Mouse (Mus musculus) stomach, postnatal 0 days (tissue): ENCODE results near the gene Selenbp1. TPM values are rescaled to one million over a fixed set of nuclear protein-coding genes. Genes with fewer than 3 reads are reported as not detected.
A peak's percentile ranks its signal among the peaks of the same experiment; 100 is the strongest.
"Not testable (repeated sequence)": the region's sequence is repeated elsewhere in the genome, so short reads cannot be mapped to it uniquely, and the experiment has no call there.

Source experiments
- ATAC-seq: fragments of 200-750 bp; cut with Nextera tagmentation; 2 replicates; pipeline ENCODE4 v1.8.0; 2017; ENCODE audit not compliant: low FRiP score, low TSS enrichment
- DNase-seq: peaks from one replicate; pipeline ENCODE4 v3.0.0-alpha.2; 2016; ENCODE audit warnings: low spot score
- H3K27ac ChIP-seq: fragments of 300-500 bp; sonication (generic); replicated peaks from 2 replicates; pipeline ENCODE4 v1.5.1; 2014; ENCODE audit warnings: mild to moderate bottlenecking, control low read depth
- H3K27me3 ChIP-seq: fragments of 300-500 bp; sonication (generic); 2 replicates; pipeline ENCODE4 v1.6.1; 2014; ENCODE audit warnings: low read length; ENCODE audit not compliant: control insufficient read depth, insufficient read depth
- H3K36me3 ChIP-seq: fragments of 300-500 bp; sonication (generic); 2 replicates; pipeline ENCODE4 v1.6.1; 2014; ENCODE audit warnings: low read length, mixed read lengths; ENCODE audit not compliant: control insufficient read depth, insufficient read depth
- H3K4me1 ChIP-seq: fragments of 300-500 bp; sonication (generic); replicated peaks from 2 replicates; pipeline ENCODE4 v1.6.1; 2014; ENCODE audit warnings: antibody characterized with exemption; ENCODE audit not compliant: control insufficient read depth, insufficient read depth
- H3K4me2 ChIP-seq: fragments of 300-500 bp; sonication (generic); replicated peaks from 2 replicates; pipeline ENCODE4 v1.6.1; 2014; ENCODE audit warnings: low read depth, mild to moderate bottlenecking, control low read depth, moderate library complexity
- H3K4me3 ChIP-seq: fragments of 300-500 bp; sonication (generic); 2 replicates; pipeline ENCODE4 v1.5.1; 2014; ENCODE audit warnings: low read depth, low read length, control low read depth
- H3K9ac ChIP-seq: fragments of 300-500 bp; sonication (generic); 2 replicates; pipeline ENCODE4 v1.6.1; 2014; ENCODE audit warnings: mild to moderate bottlenecking, low read length, control low read depth, mixed read lengths
- H3K9me3 ChIP-seq: fragments of 300-500 bp; sonication (generic); 2 replicates; pipeline ENCODE4 v1.6.1; 2016; ENCODE audit warnings: low read length; ENCODE audit not compliant: control insufficient read depth
- WGBS: fragments of 180-500 bp; shearing (Covaris S2); extraction: QIAGEN DNeasy Blood & Tissue Kit; methylation state at CpG from one replicate; pipeline ENCODE4 v1.1.7; 2014; 5-methylcytosine and 5-hydroxymethylcytosine counted together
- polyA plus RNA-seq: library from polyadenylated mRNA; unstranded; fragments of >200 nt; fragmentation: Nextera tagmentation; extraction: Ambion mirVana; gene quantifications from 2 replicates; pipeline ENCODE4 v1.2.1, GENCODE M21; 2015

The Selenbp1 gene
- polyA plus RNA-seq, 1 experiment from 2014 or later: 65.9 TPM

DNA sequence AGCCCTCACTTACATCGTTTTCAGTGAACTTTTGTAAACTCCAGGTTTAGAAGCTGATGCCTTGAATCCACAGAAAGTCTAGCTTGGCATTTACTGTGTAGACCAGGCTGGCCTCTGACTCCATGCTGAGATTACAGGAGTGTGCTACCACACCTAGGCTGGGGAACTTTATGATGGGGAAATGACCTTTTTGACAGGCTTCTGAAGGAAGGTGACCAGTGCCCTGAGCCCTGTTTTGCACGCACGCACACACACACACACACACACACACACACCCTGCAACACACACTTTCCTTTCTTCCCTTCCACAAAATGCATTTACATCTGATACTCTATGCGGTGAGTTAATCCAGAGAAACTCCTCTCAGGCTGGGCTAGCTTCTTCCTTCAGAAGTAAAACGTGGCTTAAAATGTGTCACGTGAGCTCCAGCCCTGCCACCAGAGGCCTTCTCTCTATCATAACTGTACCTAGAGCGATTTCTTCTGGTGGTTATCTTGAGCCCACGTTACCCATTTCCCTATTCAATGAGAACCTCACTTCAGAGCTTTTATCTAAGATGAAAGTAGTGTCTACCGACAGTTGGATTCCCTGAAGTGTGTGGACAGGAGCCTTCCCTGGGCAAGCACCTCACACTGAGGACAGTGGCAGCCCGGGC lies 1.3 kb upstream of the Selenbp1 start:
- H3K36me3 ChIP-seq, DNase-seq, H3K9me3 ChIP-seq, H3K4me3 ChIP-seq, H3K4me2 ChIP-seq, H3K27me3 ChIP-seq, H3K9ac ChIP-seq, ATAC-seq, H3K4me1 ChIP-seq: not testable (repeated sequence)
- H3K27ac ChIP-seq: peak overlapping the region; percentile 1
- 71% methylated on average over 10 of the region's 10 CpGs for WGBS

DNA sequence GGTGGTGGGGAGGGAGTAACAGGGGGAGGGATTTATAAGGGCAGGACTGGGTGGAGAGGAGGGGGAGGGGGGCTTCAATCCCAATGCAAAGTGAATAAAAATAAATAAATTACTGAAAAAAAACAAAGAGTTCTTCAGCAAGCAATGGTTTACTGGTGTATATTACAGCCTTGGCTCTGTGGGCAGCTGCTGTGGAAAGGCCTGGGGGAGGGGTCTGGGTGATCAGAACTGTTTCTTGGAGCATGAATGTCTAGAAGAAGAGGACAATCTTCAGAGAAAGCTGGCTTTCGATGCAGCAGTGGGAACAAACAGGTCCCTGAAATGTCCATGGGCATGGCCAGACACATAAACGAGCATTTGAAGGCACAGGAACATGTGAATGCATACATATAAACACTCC lies 577 bp upstream of the Selenbp1 start:
- not testable (repeated sequence) for ATAC-seq

DNA sequence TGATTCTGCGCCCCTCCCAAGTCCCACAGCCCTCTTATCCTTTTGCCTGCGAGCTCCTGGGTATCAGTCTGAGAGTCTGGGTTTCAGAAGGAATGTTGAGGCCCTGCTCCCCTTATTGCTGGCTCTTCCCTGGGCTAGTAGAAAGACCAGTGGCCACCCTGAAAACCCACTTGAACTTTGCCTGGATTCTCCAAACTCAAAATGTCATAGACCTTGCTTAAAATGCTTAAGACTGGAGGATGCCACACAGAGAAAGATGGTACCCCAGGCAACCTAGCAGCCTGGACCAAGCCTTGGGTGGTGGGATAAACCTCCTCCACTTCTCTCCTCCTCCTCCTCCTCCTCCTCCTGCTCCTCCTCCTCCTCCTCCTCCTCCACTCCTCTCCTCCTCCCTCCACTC lies 748 bp downstream of the Selenbp1 start:
- H3K4me2 ChIP-seq: peak overlapping the region; percentile 54
- H3K4me3 ChIP-seq: peak overlapping the region; percentile 36

More for the DNA sequence above, 577 bp upstream of the Selenbp1 start:
- H3K4me1 ChIP-seq, H3K27me3 ChIP-seq, H3K4me3 ChIP-seq, H3K9me3 ChIP-seq, H3K4me2 ChIP-seq, DNase-seq, H3K9ac ChIP-seq, H3K36me3 ChIP-seq: not testable (repeated sequence)
- WGBS: 20% methylated on average over 2 of the region's 2 CpGs
- peak overlapping the region; percentile 69 for H3K27ac ChIP-seq

DNA sequence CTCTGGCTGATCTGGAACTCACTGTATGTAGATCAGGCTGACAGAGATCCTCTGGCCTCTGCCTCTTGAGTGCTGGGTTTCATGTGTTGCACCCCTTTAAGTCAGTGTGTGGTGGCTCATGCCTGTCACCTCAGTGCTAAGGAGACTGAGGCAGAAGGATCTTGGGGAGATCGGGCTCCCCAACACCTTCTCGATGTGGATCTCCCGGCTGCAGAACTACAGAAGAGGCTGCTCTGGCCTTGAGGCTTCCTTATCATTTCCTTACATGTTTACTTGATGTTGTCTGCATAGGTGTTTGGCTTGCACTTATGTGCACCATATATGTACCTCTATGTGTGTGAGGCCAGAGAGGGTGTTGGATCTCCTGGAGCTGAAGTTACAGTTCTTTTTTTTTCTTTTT lies 1.7 kb downstream of the Selenbp1 start:
- not testable (repeated sequence) for H3K9me3 ChIP-seq, H3K4me1 ChIP-seq, DNase-seq, H3K36me3 ChIP-seq, H3K4me3 ChIP-seq, H3K27me3 ChIP-seq, H3K4me2 ChIP-seq, H3K27ac ChIP-seq, ATAC-seq, H3K9ac ChIP-seq
- WGBS: 97% methylated on average over 3 of the region's 3 CpGs

More for the DNA sequence above, 748 bp downstream of the Selenbp1 start:
- not testable (repeated sequence) for H3K36me3 ChIP-seq, H3K9me3 ChIP-seq, ATAC-seq, H3K4me1 ChIP-seq, H3K27me3 ChIP-seq, H3K9ac ChIP-seq, DNase-seq
- WGBS: no CpG with 5 or more reads among the region's 2 CpGs
- peak overlapping the region; percentile 91 for H3K27ac ChIP-seq

DNA sequence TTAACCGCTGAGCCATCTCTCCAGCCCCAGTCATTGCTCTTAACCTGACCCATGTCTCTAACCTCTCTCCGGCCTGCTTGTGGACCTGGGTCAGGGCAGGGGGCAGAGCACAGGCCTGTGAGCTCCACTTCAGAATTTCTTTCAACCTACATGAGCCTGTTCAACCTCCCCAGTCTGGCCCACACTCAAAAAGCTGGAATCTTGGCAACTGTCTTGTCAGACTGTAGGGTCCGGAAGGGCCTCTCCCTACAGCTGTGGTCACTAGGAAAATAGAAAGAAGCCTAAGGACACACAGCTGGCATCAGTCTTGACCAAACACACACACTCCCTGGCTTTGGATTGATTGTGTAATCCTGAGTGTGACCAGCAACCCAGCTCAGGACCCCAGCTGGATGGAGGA lies 2.5 kb downstream of the Selenbp1 start:
- peak; percentile 39 for DNase-seq

DNA sequence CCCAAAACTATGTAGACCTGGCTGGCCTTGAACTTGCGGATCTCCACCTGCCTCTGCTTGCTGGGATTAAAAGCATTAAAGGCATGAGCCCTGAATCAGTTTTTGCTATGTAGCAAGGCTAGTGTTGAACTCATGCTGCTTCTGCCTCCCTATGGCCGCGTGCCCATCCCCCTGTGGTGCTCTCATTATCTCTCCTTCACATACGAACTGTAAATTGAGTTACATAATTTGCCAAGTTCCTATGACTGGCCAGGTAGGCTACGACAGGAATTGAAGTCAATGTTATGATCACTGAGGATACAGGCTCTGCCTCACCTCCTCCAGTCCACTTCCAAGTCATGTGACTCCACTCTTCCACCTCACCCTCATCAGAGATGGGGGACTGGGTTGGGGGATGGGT lies 3.3 kb downstream of the Selenbp1 start:
- ATAC-seq, H3K4me1 ChIP-seq, H3K4me2 ChIP-seq, H3K9ac ChIP-seq, DNase-seq, H3K36me3 ChIP-seq, H3K27ac ChIP-seq, H3K9me3 ChIP-seq, H3K4me3 ChIP-seq, H3K27me3 ChIP-seq: not testable (repeated sequence)
- 90% methylated on average over 5 of the region's 5 CpGs for WGBS

More for the DNA sequence above, 2.5 kb downstream of the Selenbp1 start:
- H3K4me3 ChIP-seq, ATAC-seq, H3K4me1 ChIP-seq, H3K9me3 ChIP-seq, H3K4me2 ChIP-seq, H3K27ac ChIP-seq, H3K36me3 ChIP-seq, H3K27me3 ChIP-seq, H3K9ac ChIP-seq: not testable (repeated sequence)
- 64% methylated on average over 3 of the region's 3 CpGs for WGBS

DNA sequence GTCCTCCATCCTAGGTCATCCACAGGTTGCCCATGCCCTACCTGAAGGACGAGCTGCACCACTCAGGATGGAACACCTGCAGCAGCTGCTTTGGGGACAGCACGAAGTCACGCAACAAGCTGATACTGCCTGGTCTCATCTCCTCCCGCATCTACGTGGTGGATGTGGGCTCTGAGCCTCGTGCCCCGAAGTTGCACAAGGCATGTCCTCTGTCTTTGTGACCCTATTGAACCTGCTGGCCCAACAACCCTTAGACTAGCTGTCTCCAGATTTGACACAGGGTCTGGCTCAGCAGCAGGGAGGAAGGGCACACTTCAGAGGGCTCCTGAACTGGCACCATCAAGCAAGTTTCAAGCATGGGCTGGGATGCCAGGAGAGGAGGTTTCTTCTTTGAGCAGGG lies 4.3 kb downstream of the Selenbp1 start:
- H3K27me3 ChIP-seq, H3K4me3 ChIP-seq, ATAC-seq, DNase-seq, H3K9me3 ChIP-seq, H3K9ac ChIP-seq, H3K36me3 ChIP-seq, H3K4me1 ChIP-seq, H3K27ac ChIP-seq, H3K4me2 ChIP-seq: not testable (repeated sequence)
- WGBS: 92% methylated on average over 6 of the region's 7 CpGs

DNA sequence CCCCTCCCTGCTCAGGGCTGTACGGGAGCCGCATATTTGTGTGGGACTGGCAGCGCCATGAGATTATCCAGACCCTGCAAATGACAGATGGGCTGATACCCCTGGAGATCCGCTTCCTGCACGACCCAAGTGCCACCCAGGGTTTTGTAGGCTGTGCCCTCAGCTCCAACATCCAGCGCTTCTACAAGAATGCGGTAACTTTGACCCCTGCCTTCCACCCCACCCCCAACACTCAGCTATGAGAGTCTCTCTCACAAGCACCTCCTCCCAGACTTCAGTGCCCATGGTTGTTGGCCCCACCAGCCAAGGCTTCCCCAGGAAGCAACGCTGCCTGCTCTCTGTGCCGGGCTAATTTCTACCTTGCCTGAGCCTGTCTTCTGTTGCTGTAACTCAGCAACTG lies 7.2 kb downstream of the Selenbp1 start:
- not testable (repeated sequence) for ATAC-seq, H3K27ac ChIP-seq, DNase-seq, H3K9me3 ChIP-seq, H3K9ac ChIP-seq, H3K27me3 ChIP-seq, H3K36me3 ChIP-seq, H3K4me1 ChIP-seq, H3K4me2 ChIP-seq, H3K4me3 ChIP-seq
- WGBS: 54% methylated on average over 9 of the region's 9 CpGs

DNA sequence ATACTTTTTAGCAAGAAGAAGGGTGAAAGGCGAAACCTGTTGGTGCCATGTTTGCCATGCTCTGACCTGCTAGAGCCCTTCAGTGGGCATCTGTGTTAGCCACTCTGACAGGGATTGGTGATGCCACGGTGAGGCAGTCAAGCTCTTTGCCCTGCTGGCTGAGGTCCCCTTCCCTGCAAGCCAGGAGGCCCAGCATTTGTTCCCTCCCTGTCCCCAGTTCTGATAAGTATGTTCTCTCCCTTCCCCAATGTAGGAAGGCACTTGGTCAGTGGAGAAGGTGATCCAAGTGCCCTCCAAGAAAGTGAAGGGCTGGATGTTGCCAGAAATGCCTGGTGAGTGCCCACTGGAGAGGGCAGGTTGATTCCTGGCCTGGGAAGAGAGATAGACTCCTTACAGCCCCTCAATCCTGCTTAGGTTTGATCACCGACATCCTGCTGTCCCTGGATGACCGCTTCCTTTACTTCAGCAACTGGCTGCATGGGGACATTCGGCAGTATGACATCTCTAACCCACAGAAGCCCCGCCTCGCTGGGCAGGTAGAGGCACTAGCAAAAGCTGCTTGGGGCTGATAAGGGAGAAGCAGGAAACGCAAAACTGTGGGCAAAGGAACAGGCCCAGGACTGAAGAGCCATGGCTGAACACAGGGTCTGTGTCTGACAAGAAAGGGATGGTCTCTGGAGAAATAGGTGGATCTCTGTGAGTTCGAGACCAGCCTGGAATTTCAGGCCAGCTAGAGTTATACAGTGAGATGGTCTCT lies 9.5 kb downstream of the Selenbp1 start:
- not testable (repeated sequence) for H3K4me1 ChIP-seq, ATAC-seq, H3K4me3 ChIP-seq, H3K9me3 ChIP-seq, H3K27ac ChIP-seq, H3K9ac ChIP-seq, H3K36me3 ChIP-seq, H3K27me3 ChIP-seq, DNase-seq, H3K4me2 ChIP-seq
- WGBS: 72% methylated on average over 7 of the region's 9 CpGs
